In the genomic region with DNA sequence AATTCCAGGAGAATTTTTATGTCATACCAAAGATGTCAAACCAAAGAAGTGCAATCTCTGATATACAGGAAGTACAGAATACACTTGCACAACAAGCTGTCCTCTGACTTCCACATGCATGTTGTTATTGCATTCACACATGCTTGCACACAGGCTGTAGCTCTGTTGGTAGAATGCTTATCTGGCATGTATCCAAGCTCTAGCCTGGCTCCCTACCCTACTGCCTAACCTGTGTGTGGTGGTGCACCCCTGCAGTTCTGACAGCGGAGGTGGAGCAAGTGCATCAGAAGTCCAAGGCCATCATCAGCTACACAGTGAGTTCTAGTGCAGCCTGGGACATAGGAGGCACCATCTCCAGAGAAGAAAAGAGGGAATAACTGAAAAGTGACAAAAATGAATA, we compare ENCODE assay signal across 11 mouse cellular contexts. TPM values are rescaled to one million over a fixed set of nuclear protein-coding genes. Genes with fewer than 3 reads are reported as not detected.
DNase-seq lines count a peak whose midpoint lies in the region; ATAC-seq and TF ChIP-seq lines count a peak whose summit lies in the region.
"Had no signal": no experiment of that assay in that cellular context is flagged by ENCODE, and none has a peak within 500 bp of the region (broad histone marks: within the 10 kb centered on the region; RNA-seq: fewer than 3 reads in every experiment).

No protein-coding gene starts in this region.

- no peak overlapping the region for H3K27ac ChIP-seq in hindbrain, embryonic 15.5 days (replicated peaks)
- no peak overlapping the region for H3K27ac ChIP-seq in hindbrain, embryonic 10.5 days
- H3K27ac ChIP-seq in liver, embryonic 14.5 days, result no peak overlapping the region

- no peaks in the 10 kb centered on the region for H3K9me3 ChIP-seq in hindbrain, embryonic 15.5 days
- no peaks in the 10 kb centered on the region for H3K9me3 ChIP-seq in hindbrain, embryonic 10.5 days
- H3K9me3 ChIP-seq in liver, embryonic 14.5 days (ENCODE audit: control insufficient read depth, low read length), result no peaks in the 10 kb centered on the region

- H3K4me2 ChIP-seq in hindbrain, embryonic 15.5 days, result no peak overlapping the region
- no peak overlapping the region for H3K4me2 ChIP-seq in liver, embryonic 14.5 days (ENCODE audit: low read depth)

- DNase-seq in hindbrain, embryonic 10.5 days (ENCODE audit: low spot score), result no peak
- peak; percentile 25 for DNase-seq in MN1 (ENCODE audit: low spot score)
- peak; percentile 57 for DNase-seq in cerebellum, adult 9-10 months
- no peak for DNase-seq in liver, embryonic 14.5 days (ENCODE audit: low read depth in 3 of 3, low spot score in 3 of 3)
- no peak for DNase-seq in Muller cell, postnatal 12 days (ENCODE audit: inconsistent ontology term)
- DNase-seq in left cerebral cortex, adult 9 months (ENCODE audit: low spot score in 2 of 2), result no peak
- DNase-seq: lung, adult 18-20 months; spleen, adult 18-20 months had no signal

- no peak for TF ChIP-seq EP300 in liver, embryonic 14.5 days (IDR thresholded peaks at IDR 0.05; ENCODE audit: low read depth)

- H3K4me3 ChIP-seq in hindbrain, embryonic 15.5 days, result no peak overlapping the region
- no peak overlapping the region for H3K4me3 ChIP-seq in hindbrain, embryonic 10.5 days
- no peak overlapping the region for H3K4me3 ChIP-seq in liver, embryonic 14.5 days (ENCODE audit: insufficient read depth in 1 of 2, low read depth in 2 of 2, low read length in 2 of 2)

- H3K36me3 ChIP-seq in hindbrain, embryonic 15.5 days, result no peaks in the 10 kb centered on the region
- H3K36me3 ChIP-seq in hindbrain, embryonic 10.5 days, result peaks cover 13% of the 10 kb centered on the region
- H3K36me3 ChIP-seq in liver, embryonic 14.5 days (replicated peaks; ENCODE audit: control insufficient read depth, insufficient read depth, low read depth), result no peaks in the 10 kb centered on the region

- ATAC-seq in hindbrain, embryonic 15.5 days (ENCODE audit: low FRiP score, low read depth), result 0 out of 2 replicates have a peak, but pooled peaks have one; percentile 37
- 0 out of 2 replicates have a peak, but pooled peaks have one; percentile 28 for ATAC-seq in liver, embryonic 14.5 days (ENCODE audit: insufficient read depth)
- ATAC-seq in activated CD4-positive, CD25-positive, alpha-beta regulatory T cell, adult 4 months, result no peak
- ATAC-seq: Patski had no signal

- peaks cover 7% of the 10 kb centered on the region; the same call in 1 of the 2 replicates for H3K4me1 ChIP-seq in hindbrain, embryonic 15.5 days (replicated peaks)
- H3K4me1 ChIP-seq in hindbrain, embryonic 10.5 days (replicated peaks), result no peaks in the 10 kb centered on the region
- peaks cover 0 to 3% of the 10 kb centered on the region in 2 experiments for H3K4me1 ChIP-seq in liver, embryonic 14.5 days (replicated peaks; ENCODE audit: control insufficient read depth in 2 of 2, insufficient read depth in 2 of 2, low read length in 1 of 2)

- no peaks in the 10 kb centered on the region for H3K27me3 ChIP-seq in hindbrain, embryonic 15.5 days
- H3K27me3 ChIP-seq in hindbrain, embryonic 10.5 days (ENCODE audit: insufficient read depth, poor library complexity, severe bottlenecking), result no peaks in the 10 kb centered on the region
- H3K27me3 ChIP-seq in liver, embryonic 14.5 days (ENCODE audit: control insufficient read depth, insufficient read depth, low read length), result no peaks in the 10 kb centered on the region
- H3K27me3 ChIP-seq: Patski had no signal

- 40% methylated on average over 1 of the region's 1 CpGs for WGBS in hindbrain, embryonic 15.5 days
- 88% methylated on average over 1 of the region's 1 CpGs for WGBS in hindbrain, embryonic 10.5 days
- 75% methylated on average over 1 of the region's 1 CpGs for WGBS in liver, embryonic 14.5 days (ENCODE audit: insufficient replicate concordance)

- no peak for TF ChIP-seq CTCF in liver, embryonic 14.5 days (IDR thresholded peaks at IDR 0.05; ENCODE audit: low read depth)

- no peak overlapping the region for H3K9ac ChIP-seq in hindbrain, embryonic 15.5 days
- H3K9ac ChIP-seq in liver, embryonic 14.5 days (replicated peaks), result no peak overlapping the region

RNA-seq across cellular contexts. Expression of a gene that starts 12.0 kb away (rescaled TPM):
- polyA plus RNA-seq in hindbrain, embryonic 15.5 days (2015; fragmentation: Nextera tagmentation; extraction: Ambion mirVana), result 56.4 and 56.7 TPM in 2 replicates
- 38.6 and 48.6 TPM in 2 replicates for polyA plus RNA-seq in hindbrain, embryonic 10.5 days (2016; fragmentation: Nextera tagmentation; extraction: Ambion mirVana)
- 4.6 and 6.4 TPM in 2 replicates for polyA plus RNA-seq in liver, embryonic 14.5 days (2012; rRNA removed)
- polyA plus RNA-seq in liver, embryonic 14.5 days (2014; fragmentation: Nextera tagmentation; extraction: Ambion mirVana), result 16.4 and 16.8 TPM in 2 replicates
- polyA plus RNA-seq in activated CD4-positive, CD25-positive, alpha-beta regulatory T cell, adult 4 months (2017; shearing (Covaris generic)), result 10 to 100 TPM; 15.8 to 16.7 TPM

RNA-seq across cellular contexts. Expression of a gene that starts 12.9 kb away (rescaled TPM):
- polyA plus RNA-seq in hindbrain, embryonic 15.5 days (2015; fragmentation: Nextera tagmentation; extraction: Ambion mirVana), result 35.8 and 36.3 TPM in 2 replicates
- 39.2 and 41.6 TPM in 2 replicates for polyA plus RNA-seq in hindbrain, embryonic 10.5 days (2016; fragmentation: Nextera tagmentation; extraction: Ambion mirVana)
- 8.3 and 14.2 TPM in 2 replicates for polyA plus RNA-seq in liver, embryonic 14.5 days (2012; rRNA removed)
- polyA plus RNA-seq in liver, embryonic 14.5 days (2014; fragmentation: Nextera tagmentation; extraction: Ambion mirVana), result 14.9 and 15.5 TPM in 2 replicates
- polyA plus RNA-seq in activated CD4-positive, CD25-positive, alpha-beta regulatory T cell, adult 4 months (2017; shearing (Covaris generic)), result 10 to 100 TPM; 15.6 to 23.2 TPM

Comparison
In these comparisons a context has a peak if more than half of its experiments do, and no peak if none do; other contexts are left out.
1. DNase-seq: peak in MN1 (single experiment) and cerebellum, adult 9-10 months (single experiment); none in hindbrain, embryonic 10.5 days (single experiment), liver, embryonic 14.5 days (0 of 3), Muller cell, postnatal 12 days (single experiment) and left cerebral cortex, adult 9 months (0 of 2).